Mouse (Mus musculus) layer of hippocampus, postnatal 25 days (tissue): ENCODE measurements at regions not wholly inside any gene's neighbourhood (a gene's known extent, or its start where the extent isn't known, plus 50 kb on each side); places are given as distances from the start of the nearest gene placed in this dataset.
A peak's percentile ranks its signal among the peaks of the same experiment; 100 is the strongest.

ENCODE experiments used
- DNase-seq, 2 experiments: peaks; one replicate each; pipeline ENCODE4 v3.0.0; 2022; ENCODE audit warnings: mixed read lengths in 2 of 2, low spot score in 1 of 2; ENCODE audit errors: extremely low spot score in 1 of 2

- no peak for DNase-seq
Measured at GRCm38 (mm10) chr12:27283964-27284363, 58.4 kb downstream of the Sox11 start.

- DNase-seq, result no peak
Measured at GRCm38 (mm10) chr12:27261965-27262364, 80.4 kb downstream of the Sox11 start.

GRCm38 (mm10) chr12:27254125-27254524 lies 88.2 kb downstream of the Sox11 start:
- DNase-seq, result no peak

GRCm38 (mm10) chr12:27251521-27251920 lies 90.9 kb downstream of the Sox11 start:
- DNase-seq, result no peak

GRCm38 (mm10) chr12:27248545-27248855 lies 93.9 kb downstream of the Sox11 start:
- DNase-seq, result no peak

- peak in 1 of 2 experiments; percentile 14 for DNase-seq
Measured at GRCm38 (mm10) chr12:27247756-27248544, 94.4 kb downstream of the Sox11 start.

- DNase-seq, result no peak
Measured at GRCm38 (mm10) chr12:27235748-27236147, 106.6 kb downstream of the Sox11 start.

- DNase-seq, result no peak
Measured at GRCm38 (mm10) chr12:27221541-27221940, 120.8 kb downstream of the Sox11 start.

- DNase-seq, result no peak
Measured at GRCm38 (mm10) chr12:27201191-27201590, 141.2 kb downstream of the Sox11 start.

- DNase-seq, result no peak
Measured at GRCm38 (mm10) chr12:27194001-27194400, 148.4 kb downstream of the Sox11 start.

- no peak for DNase-seq
Measured at GRCm38 (mm10) chr12:27191916-27192315, 150.5 kb downstream of the Sox11 start.

- no peak for DNase-seq
Measured at GRCm38 (mm10) chr12:27187480-27187879, 154.9 kb downstream of the Sox11 start.

GRCm38 (mm10) chr12:27182397-27183375 lies 159.7 kb downstream of the Sox11 start:
- DNase-seq, result no peak

- no peak for DNase-seq
Measured at GRCm38 (mm10) chr12:27173561-27173960, 168.8 kb downstream of the Sox11 start.

- no peak for DNase-seq
Measured at GRCm38 (mm10) chr12:27173151-27173550, 169.2 kb downstream of the Sox11 start.

- no peak for DNase-seq
Measured at GRCm38 (mm10) chr12:27171595-27171994, 170.8 kb downstream of the Sox11 start.

- DNase-seq, result no peak
Measured at GRCm38 (mm10) chr12:27164920-27165504, 177.4 kb downstream of the Sox11 start.

GRCm38 (mm10) chr12:27160063-27160686 lies 182.2 kb downstream of the Sox11 start:
- peak in 1 of 2 experiments; percentile 31 for DNase-seq

- no peak for DNase-seq
Measured at GRCm38 (mm10) chr12:27159416-27160062, 182.8 kb downstream of the Sox11 start.
